Mouse (Mus musculus): ENCODE results near the gene Pdlim5.
"Not testable (repeated sequence)": the region's sequence is repeated elsewhere in the genome, so short reads cannot be mapped to it uniquely, and the experiment has no call there.

The Pdlim5 gene

DNA sequence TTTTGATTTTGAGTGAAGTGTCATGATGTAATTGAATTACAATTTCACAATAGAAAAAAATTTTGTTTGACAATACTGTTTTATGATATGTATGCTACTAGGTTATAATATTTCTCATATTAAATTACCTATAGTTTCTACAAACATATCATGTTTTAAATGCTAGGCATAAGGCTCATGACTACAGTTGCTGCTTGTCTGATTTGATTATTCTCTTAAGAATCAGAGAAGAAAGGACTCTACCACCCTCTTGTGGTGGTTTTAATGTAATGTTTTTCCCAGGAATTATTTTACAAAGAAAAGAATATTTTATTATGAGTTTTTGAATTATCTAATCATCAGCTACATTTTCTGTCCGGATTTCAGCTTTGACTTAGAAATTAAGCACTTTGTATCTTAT, 120.5 kb downstream of the Pdlim5 start:
- peak; percentile 66 for DNase-seq (ENCODE audit: low read depth)

DNA sequence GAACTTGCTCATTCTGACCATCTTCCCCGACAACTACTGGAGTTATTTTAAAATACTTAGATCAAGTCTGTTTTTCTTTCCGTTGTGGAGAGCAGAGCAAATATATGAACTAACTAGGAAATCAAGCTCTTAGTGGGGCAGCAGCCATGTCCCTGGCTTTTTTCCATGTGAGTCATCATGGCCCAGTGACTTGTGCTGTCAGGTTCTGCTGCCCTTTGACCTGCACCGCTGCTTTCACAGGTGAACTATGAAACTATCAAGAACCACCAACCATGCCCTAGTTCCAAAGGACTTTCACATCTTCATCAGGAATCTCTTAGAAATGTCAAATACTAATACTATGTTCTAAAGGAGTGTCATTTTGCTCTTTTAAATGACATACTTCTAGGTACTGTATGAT, 121.0 kb downstream of the Pdlim5 start:
- DNase-seq (ENCODE audit: low read depth) = no peak

DNA sequence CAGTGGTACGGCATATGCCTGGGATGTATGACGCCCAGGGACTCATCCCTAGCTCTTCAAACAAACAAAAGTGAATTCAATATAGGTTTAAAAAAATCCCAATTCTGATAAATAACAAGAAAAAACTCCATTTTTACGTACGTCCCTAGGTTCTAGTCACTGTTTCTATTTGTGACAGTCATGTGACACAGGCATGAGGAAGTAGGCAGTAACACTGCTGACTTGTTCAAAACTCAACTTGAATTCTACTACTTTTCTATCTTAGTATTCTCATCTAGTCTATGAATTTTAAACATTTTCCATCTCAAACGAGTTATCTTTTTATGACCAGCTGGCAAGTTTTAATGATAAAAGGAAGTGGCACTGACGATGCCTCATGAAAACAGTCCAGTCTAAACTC, 122.2 kb downstream of the Pdlim5 start:
- no peak for DNase-seq (ENCODE audit: low read depth)

DNA sequence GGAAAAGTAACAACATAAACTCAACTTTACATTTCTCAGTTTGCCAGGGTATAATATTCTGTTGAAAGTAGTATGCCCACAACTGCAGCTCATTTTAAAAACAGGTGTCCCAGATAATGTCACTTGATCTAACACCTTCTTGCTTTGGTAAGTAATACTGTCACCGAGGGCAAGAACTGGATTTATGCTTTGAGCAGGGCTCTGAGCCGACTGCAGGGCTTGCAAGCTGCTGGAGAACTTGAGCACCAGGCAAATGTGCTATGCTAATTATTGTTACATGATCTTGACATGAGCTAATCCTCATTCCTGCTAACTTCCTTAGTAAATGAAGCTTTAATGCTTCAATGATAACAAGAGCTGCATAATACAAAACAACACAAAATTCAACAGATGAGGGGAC, 139.1 kb downstream of the Pdlim5 start:
- no peak for DNase-seq (ENCODE audit: low read depth)

DNA sequence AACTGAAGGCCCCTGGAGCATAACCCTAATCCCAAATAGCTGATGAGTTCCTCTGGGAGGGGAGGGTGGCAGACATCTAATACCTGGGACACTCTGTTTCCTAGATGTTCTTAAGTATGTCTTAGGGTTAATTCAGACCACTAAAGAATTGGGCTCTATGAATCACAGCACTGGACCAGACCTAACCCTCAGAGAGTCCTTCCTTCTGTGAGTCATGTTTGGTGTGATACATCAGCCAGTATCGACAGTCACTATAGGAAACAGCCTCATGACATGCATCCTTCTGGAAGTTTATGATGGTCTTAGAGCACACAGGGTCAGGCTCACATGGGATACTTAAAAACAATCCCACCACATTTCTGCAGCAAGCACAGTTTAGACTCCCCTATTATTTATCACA, 143.4 kb downstream of the Pdlim5 start:
- DNase-seq (ENCODE audit: low read depth) = peak; percentile 35

DNA sequence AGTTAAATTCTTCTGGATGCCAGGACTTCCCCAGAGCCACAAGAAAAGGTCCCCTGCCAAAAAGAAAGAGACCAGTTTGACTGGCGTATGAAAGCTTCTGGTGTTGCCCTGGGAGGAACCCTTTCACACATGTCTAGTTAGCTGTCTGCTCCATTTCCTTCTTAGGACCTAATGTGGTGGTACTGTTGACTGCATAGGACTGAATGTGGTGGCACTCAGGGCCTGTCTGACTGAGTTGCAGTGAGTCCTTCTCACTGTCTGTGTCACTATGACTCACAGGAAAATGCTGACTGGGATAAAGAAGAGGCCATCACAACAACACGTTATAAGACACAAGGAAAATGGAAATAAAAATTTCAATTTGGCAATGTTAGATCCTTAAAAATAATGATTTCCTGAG, 146.0 kb downstream of the Pdlim5 start:
- DNase-seq (ENCODE audit: low read depth) = peak; percentile 76

DNA sequence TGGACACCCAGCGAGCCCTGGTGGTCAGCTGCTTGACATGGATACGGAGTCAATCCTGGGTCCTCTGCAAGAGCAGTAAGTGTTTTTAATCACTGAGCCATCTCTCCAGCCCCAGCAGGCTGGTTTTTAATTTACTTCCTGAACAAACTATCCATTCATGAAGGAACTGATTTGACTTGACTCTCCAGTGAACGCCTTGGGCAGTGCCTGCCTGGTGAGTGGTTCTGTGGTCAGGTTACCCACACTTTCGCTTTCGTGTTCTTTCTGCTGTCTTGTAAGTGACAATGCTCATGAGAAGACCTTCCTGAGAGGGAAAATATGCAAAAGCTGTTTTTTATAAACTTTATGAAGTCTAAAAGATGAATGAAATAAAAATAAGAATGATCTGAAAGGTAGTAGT, 152.2 kb downstream of the Pdlim5 start:
- peak; percentile 62 for DNase-seq (ENCODE audit: low read depth)

DNA sequence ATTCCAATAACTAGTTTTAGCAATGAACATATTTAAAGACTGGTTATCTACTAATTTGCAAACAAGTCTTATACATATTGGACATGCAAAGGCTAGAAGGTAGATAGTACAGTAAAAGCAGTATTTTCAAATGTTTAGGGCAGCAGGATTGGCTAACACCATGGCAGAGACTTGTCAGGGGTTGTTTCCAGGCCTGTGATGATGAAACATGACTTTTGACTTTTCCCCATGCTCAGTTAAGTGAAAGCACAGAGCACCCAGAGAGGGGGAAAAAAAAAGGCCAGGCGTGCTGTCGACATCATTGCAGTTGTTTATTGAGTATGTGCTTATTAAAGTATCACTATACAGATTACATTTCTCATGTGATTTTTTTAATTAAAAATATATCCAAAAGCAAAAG, 156.2 kb downstream of the Pdlim5 start:
- no peak for DNase-seq (ENCODE audit: low read depth)

DNA sequence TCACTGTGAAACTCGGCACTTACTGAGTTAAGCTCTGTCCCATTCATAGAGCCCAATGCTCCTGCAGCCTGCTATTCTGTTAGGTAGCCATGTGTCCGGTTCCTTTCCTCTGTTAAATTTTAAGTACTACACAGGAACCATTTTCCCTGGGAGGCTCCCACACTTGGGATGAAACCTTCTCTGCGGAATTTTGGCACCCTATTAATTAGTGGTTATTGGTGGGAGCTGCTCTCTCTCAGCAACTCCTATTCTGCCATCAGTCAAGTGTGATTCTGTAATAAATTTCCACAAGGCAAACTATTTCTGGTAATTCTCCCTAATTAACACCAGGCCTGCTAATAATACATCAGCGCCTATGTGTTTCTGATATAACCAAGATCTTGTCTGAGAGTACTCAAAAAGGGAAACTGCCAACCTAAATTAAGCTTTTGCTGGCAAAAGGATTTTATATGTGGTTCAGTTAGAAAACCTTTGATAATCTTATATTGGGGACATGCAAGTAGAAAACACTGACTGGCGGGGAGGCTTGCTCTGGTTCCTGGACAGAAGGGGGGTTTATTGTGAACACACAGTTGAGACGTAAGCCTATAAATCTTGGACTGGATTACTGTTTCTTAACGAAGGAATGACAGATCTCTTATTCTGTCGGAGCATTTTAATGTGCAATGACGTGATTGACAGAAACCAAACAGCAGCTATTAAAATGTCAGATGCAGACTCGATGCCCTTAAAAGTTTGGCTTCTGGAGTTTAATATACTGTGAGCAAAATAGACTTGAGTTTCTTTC, 157.0 kb downstream of the Pdlim5 start:
- DNase-seq (ENCODE audit: low read depth) = no peak

DNA sequence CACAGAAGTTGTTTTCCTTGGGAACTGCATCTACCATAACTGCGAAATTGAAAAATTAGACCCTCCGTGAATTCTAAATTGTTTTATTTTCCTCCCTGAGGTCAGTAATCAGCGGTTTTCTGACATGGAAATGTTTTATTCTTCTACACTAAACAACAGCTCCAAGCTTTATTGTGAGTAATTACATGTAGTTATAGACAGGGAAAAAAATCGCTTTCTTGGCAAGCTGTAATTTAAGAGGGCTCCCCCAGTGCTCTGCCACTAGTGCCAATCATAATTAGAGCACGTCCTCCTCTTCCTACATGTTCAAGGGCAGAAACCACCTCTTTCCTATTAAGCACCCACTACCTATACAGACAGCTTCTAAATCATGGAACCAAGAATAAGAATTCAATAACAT, 157.9 kb downstream of the Pdlim5 start:
- DNase-seq (ENCODE audit: low read depth) = no peak

DNA sequence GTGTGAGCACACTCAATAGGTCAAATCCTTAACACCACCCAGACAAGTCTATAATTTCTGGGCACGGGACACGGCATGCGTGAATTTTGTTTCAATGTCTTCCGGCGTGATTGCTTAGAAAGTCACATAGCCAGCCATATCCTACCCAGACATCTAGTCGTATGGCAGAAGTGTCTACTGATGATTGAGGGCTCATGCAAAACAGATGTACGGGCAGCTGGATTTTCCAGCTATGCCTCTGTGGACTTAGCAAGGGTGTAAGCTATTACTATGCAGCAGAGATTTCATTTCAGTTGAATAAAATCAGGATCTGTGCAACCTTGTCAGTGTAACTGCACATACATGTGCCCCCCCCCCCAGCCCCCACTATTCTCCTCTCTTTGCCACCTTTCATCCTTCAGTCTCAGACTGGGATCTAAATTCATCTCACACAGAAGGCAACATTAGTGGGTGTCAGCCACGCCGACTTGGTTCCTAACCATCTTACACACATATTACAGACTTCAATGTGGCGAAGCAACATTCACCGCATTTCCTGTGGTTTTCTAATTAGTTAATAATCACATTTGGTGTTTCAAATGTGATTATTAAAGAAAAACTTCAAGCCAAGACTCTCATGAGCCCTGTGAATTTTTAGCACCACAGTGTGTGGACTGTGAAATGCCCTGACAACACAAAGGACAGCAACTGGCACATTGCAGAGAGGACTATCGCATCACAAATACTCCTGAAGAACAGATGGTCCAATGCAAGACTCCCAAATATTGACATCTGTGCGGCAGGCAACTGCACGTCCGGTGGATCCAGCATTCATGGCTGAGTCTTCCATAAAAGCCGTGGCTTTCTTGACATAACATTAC, 161.7 kb downstream of the Pdlim5 start:
- no peak for DNase-seq (ENCODE audit: low read depth)

DNA sequence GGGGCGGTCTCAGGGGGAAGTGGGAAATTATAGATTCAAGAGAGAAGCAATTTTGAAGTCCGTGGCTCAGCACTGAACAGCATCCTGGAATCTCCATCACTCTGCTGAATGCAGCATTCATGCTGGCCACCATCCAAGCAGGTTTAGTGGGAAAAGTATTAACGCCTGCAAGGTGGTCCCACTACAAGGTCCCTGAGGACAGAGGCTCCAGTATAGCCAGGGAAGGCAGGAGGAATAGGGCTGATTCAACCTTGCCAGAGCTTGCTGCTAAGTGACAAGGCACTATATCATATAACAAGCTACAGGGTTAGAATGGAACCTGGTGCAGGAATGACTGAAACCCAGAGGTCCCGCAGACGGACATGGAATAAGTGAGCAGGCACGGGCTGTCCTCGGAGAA, 166.8 kb downstream of the Pdlim5 start:
- no peak for DNase-seq (ENCODE audit: low read depth)

DNA sequence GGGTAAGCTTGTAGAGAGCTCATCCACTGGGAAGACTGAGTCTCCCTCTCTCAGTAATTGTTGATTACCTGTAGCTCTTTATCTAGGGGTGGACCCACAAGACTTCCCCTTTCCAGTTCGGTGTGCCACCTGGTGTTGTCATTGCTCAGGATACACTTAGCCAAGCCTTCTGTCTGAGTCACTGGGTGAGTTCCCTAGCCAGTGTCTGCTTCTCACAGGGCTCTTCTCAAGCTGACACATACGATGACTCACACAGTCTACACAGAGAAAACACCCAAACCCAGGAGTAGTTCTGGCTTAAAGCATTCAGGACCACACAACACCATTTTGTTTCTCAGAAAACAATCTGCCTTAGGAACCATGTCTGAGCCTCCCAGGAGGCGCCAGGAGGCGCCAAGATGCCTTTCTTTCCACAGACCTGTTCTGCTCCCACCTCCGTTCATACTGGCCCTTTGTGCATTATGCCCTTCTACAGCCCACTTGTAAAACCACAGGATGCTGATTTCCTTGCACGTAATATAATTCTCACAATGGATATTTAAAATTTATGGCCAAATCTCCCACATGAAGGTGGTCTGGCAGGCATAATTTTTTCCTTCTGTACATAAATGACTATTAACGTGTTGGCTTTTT, 172.9 kb downstream of the Pdlim5 start:
- DNase-seq (ENCODE audit: low read depth) = peak; percentile 50

DNA sequence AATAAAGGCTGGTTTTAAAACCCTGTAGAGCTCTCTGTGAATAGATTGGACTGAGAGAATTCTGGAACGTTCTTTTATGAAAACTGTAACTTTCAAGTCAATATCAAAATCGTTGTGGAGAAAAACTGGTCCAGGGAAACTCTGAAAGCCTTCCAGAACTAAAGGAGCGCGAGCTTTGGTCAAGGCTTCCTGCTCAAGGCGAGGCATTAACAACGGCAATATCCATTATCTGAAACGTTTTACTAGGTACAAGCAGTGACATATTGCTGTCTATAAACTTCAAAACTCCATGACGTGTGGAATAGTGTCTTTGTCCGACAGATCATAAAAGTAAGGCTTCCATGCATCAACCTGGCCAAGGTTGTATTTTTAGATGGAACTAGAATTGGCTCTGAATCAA, 175.6 kb downstream of the Pdlim5 start:
- DNase-seq (ENCODE audit: low read depth) = no peak

DNA sequence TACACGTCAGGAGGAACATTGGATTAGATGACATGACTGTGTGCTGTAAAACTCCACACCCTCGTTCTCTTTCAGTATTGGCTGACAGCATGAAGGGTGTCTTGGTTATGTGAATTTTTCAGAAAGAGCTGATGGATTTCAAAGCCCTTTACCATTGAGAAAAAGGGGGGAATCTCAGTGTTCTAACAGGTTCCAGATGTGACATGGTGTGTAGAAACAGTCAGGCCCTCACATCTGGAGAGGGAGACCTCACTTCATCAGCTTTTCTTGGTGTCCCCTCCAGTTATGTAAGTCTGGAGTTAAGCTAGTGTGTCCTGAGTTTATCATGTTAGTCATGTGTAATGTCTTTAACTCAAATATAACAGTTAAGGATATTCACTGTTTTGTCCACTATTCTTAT, 182.7 kb downstream of the Pdlim5 start:
- DNase-seq (ENCODE audit: low read depth) = no peak

DNA sequence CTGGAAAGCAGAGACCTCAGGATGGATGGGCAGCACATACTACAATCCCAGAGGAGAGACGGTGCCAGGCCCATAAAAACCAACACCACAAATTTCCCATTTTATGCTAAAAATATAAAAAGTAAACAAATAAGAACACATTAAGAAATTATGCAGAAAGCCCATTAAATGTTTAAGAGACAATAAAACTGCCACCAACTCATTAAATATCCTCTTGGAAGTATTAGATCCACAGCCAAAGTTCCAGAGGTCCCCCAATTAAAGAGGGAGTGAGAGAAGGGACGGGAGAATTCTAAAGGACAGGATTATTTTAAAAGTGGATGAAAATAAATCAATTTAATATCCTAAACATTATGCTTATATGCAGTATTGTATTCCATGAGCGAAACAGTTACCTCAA, 183.3 kb downstream of the Pdlim5 start:
- DNase-seq (ENCODE audit: low read depth) = no peak

DNA sequence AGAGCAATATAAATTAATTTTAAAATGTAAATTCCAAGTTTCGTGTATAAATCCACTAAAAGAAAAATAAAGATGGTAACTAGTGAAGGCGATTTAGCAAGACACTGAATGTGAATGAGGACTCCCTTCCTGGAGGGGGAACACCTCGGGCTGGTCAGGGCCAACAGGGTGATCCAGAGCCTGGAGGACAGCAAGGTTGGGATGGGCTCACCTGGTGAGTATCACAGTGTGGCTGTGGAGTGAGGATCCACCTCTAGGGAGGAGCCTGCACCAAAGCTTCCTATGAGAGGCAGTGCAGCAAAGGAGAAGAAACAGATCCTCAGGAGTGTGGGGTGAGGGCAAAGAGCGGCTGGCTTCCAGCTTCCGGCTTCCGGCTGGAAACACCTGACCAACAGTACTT, 185.5 kb downstream of the Pdlim5 start:
- no peak for DNase-seq (ENCODE audit: low read depth)

DNA sequence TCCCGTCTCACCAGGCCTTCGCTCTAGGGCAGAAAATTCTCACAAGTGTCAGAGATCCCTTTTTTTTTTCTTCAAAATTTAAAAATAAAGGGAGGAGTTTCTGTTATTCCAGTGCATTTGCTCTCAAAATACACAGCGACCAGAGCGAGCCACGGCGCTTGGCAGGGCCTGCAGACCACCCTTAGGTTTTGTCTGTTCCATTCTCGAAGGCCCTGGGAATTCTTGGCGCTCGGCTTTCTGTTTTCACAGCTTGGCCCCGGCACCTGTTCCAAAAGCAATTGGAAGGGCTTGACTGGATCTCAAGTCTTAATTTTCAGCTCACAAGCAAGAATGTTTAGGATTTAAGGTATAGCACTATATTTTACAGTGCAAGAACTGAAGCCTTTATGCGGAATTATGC, 186.4 kb downstream of the Pdlim5 start:
- no peak for DNase-seq (ENCODE audit: low read depth)

DNA sequence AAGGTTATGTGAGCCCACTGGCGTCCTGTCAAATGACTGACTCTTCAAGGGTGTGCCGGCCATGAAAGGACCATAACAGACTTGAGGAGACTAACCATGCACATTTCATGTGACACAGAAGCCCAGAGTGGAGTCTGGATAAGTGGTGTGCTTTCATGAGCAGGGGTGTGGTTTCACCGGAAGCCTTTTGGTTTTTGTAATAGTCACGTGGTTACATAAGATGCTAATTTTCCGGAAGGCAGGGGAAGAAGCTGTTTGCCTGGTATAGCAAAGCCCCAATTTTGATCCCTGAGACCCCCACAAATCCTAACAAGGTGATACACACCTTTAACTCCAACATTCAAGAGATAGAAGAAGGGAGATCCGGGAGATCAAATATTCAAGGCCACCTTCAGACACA, 188.0 kb downstream of the Pdlim5 start:
- DNase-seq (ENCODE audit: low read depth) = no peak

DNA sequence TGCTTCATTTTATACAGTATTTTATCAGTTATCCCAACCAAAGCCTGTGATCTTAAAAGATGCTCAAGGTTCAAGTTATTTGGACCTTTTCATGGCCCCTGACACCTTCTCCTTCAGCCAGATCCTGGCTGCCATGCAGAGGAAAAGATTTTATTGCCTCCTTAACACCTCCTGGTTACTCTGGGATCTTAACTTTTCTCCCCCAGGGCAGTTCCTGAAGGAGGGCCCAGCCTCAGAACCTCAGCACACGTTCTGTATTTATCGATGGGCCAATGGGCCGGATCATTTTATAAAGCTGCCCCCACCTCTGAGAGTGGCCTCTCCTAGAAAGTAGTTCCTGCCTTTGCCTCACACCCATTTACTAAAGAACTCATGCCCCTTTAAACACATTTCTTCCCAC, 189.2 kb downstream of the Pdlim5 start:
- no peak for DNase-seq (ENCODE audit: low read depth)

DNA sequence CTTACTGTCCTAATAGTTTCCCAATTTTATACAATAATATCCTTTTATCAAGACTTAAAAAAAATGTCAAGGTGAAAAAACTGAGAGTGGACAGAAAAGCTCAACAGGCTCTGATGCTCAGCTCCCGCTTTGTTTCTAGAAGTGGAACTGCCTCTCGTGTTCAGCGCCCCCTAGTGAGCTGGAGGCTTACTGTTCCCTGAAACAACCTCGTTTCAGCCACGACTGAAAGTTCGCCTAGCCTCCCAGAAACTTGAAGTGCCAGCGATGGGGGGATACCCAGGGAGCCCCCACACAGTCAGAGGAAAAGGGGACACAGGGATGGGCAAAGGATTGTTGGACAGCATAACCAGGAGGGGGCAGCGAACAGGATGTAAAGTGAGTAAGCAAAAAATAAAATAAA, 199.4 kb downstream of the Pdlim5 start:
- DNase-seq (ENCODE audit: low read depth) = peak; percentile 11

DNA sequence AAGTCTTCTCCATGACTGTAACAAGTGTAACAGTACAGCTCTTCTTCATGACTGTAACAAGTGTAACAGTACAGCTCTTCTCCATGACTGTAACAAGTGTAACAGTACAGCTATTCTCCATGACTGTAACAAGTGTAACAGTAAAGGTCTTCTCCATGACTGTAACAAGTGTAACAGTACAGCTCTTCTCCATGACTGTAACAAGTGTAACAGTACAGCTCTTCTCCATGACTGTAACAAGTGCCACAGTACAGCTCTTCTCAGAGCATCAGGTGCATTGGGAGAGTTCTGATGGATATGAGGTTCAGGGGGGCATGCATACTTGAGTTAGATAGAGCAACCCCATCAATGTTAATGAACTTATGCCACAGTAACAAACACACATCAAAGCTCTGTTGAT, 203.9 kb downstream of the Pdlim5 start:
- not testable (repeated sequence) for DNase-seq (ENCODE audit: low read depth)

Measured in 416B (cell line).